Mouse (Mus musculus): ENCODE measurements around the gene Sult2a4. TPM values are rescaled to one million over a fixed set of nuclear protein-coding genes. Genes with fewer than 3 reads are reported as not detected.
"Not testable (repeated sequence)": the region's sequence is repeated elsewhere in the genome, so short reads cannot be mapped to it uniquely, and the experiment has no call there.

Gene Sult2a4
- not detected for total RNA-seq (2021)
- long read RNA-seq, experiment 1, result 0 reads
- long read RNA-seq, experiment 2, result 0 reads

- not testable (repeated sequence) for DNase-seq
Observed at GRCm38 (mm10) chr7:13989507-13989906, at the start of gene Sult2a4. Gene Sult2a4, minus strand, starts transcription at chr7:13989607.

- DNase-seq, result not testable (repeated sequence)
Observed at GRCm38 (mm10) chr7:14030831-14031230, 41.4 kb upstream of the Sult2a4 start.

DNA sequence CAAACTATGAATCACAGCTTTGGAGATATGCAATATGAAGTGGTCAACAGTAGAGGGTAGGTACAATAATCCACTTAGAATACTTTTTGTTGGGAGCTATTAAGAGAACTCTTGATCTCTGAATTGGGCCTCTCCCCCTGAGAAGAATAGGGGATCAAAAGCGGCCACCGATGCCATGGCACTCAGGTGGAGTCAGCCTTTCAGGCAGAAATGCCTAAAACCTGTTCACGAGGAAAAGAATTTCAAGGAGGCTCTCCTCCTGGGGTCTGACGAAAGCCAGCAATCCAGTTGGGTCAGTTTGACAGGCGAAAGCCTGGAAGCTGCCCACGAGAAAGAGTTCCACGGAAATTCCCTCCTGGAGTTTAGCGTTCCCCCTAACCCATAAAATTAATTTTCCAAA is 23.7 kb upstream of the Sult2a4 start:
- no peak for DNase-seq

DNA sequence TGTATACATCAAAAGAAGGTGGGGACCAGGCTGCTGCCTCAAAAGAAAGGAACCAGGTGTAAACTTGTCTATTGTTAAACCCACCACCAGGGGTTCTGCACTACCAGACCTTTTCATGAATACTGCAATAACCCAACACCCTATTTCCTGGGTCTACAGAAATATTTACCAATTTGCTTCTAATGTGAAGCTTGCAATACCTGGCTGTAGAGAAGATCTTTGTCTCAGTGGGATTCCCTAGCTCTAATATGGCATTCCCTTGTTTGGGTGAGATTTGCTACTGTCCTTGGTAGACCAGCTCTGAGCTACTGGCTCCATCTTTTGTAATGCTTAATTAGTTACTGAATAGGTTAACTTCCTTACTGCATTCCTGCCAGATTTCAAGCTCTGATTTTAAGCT is 21.3 kb upstream of the Sult2a4 start:
- DNase-seq, result not testable (repeated sequence)

Other genes starting within 250 kb of the Sult2a4 start
- gene Sult2a1, start 152.2 kb downstream of the Sult2a4 start, total RNA-seq (2021), result not detected
- not detected for gene Sult2a3, start 133.4 kb upstream of the Sult2a4 start, total RNA-seq (2021)